Mouse (Mus musculus) thymus, postnatal 10 days (tissue): ENCODE results near the gene Hrh1.

ENCODE experiments used
- DNase-seq, 2 experiments: peaks; one replicate each; pipeline ENCODE4 v3.0.0; 2021; ENCODE audit warnings: low spot score in 2 of 2

The Hrh1 gene

DNA sequence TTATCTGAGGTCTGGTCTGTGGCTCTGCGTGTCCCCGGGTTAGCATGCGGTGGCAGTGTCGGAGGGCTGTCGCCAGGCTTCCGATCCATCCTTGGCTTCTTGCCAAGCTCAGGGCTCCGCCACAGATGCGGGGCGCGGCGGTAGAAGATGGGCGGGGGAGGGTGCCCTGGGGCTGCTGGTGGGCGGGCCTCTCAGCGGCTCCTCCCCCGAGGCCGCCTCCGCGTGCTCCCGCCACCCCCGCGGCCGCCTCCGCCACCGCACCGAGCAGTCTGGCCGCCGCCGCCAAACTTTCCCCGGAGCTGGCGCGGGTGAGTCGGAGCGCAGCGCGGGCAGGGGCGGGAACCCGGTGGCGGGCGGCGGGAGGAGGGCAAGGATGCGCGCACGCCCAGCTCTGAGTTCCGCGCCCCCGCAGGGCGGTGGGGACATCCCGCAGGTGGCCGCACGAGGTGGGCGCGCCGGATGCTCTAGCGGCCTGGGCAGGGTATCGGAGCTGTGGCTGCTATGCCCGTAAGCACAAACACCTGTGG is at the start of gene Hrh1:
Gene Hrh1, plus strand, starts transcription at position 246 of the 527 bp plus-strand sequence.
- peak; percentile 4 to 30 for DNase-seq

DNA sequence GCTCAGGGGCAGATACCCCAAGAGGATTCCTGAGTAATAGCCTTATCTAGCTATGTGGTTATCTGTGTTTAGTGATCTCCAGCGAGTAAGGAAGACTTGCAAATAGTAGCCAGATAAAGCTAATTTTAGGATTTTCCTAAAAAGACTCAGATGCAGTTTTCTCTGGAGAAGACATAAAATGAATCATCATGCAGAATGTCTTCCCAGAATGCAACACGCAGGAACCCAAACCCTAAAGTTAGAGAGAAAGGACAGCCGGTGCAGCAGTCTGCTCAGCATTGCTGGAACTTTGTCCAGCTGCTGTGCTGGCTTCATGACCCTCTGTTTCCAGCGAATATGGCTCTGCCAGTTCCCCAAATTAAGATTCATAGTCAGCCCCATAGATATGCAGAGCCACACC is 43.1 kb upstream of the Hrh1 start:
- no peak for DNase-seq

DNA sequence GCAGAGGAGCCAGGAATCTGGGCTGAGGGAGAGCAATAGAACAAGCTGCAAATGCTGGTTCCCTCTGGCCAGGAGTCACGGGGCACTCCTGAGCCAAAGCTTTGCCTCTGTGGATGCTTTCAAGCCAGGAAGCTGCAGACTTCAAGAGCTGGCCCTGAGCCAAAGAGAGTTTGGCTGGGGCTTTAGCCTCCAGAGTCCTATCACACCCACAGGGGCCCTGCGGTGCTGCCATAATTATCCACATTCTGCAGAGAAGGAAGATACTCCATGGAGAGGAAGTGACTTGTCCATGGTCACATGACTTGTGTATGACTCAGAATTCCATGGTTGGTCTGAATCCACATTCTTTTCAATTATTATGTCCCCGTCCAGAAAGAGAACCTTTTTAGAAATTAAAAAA is 39.6 kb upstream of the Hrh1 start:
- no peak for DNase-seq

DNA sequence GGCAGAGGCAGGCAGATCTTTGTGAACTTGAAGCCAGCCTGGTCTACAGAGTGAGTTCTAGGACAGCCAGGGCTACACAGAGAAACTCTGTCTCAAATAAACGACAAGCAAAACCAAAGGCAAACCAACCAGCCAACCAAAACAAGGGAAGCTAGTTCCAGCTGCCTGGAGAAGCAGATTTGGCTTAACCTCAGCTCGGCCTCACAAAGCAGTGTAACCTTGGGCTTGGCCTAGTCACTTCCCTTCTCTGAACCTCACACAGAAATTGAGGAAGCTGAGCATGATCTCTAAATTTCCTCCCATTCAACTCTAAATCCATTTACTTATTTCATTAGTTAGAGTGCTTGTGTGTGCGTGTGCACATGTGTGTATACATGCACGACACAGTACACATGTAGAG is 35.4 kb upstream of the Hrh1 start:
- no peak for DNase-seq

DNA sequence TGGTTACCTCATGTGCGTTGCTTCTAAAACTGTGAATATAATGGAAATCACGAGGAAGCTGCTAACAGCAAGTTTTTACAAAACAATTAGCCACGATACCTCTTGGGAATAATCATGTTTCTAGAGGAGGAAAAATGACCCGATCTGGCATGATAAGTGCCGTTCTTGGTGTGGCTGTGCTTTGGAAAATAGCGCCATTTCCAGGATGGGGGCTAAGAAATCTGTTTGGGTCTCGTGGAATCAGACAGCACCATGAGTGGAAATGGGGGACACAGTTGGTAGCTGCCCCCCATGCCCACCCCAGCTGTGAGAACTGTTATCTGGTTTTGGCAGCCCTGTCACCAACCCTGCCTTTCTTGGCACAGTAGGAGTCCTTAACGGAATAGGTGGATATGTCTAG is 34.0 kb upstream of the Hrh1 start:
- DNase-seq = no peak

DNA sequence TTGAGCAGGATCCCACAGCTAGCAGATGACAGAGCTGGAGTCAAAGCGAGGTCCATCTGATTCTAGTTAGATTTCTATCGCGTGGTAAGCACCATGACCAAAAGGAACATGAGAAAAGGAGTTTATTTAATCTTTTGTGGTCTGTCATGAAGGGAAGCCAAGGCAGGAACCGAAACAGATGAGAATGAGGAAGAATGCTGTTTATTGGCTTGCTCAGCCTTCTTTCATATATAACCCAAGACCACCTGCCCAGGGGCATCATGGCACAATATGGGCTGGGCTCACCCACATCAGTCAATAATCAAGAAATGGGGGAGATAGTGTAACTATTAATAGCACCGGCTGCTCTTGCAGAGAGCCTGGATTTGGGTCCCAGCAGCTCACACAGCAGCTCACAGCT is 33.0 kb upstream of the Hrh1 start:
- no peak for DNase-seq

DNA sequence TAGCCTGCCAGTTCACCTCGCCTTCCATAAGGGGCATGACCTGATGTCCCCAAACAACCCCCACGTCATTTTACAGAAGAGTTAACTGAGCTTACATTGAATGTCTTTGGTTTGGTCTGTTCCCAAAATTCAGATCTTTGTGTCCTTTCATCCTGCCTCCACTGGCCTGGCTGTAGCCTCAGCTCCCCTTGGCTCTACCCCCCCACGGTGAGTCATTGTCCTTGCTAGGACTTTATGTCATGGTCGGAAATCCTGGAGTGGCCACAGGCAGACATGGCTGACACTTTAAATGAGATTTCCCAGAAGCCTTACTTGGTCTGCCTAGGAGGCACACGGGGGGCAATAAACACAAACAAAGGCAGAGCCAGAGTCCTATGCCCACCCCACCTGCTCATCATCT is 31.5 kb upstream of the Hrh1 start:
- no peak for DNase-seq

DNA sequence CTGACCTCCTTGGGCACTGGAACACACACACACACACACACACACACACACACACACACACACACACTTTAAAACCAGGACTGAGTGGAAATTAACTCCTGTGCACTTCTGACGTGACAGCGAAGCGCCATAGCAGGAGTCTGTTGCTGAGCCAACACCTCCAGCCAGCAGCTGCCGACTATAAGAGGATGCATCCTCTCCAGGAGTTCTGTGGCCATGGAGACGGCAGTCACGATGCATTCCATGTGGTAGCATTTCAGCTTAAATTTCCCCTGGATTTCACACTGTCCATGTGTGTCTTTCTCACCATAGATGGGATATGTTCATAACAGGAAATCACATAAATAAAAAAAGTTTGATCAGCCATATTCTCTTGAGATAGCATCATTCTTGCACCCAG is 30.1 kb upstream of the Hrh1 start:
- DNase-seq = no peak

DNA sequence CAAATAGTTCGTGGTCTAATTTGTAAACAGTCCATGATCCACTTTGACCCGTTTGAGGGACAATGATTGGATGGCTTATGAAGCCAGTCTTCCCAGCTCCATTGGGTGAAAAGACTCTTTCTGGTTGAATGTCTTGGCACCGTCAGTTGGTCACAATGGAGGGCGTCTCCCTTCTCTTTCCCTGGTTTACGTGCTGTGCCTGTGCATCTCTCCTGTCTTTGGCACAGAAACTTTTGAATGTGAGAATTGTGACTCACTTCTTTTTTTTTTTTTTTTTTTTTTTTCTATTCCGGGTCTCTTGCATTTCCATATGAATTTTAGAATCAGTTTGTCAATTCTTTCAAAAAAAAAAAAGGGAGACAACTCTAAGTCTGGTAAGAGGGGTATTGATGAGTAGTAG is 29.5 kb upstream of the Hrh1 start:
- DNase-seq = no peak

DNA sequence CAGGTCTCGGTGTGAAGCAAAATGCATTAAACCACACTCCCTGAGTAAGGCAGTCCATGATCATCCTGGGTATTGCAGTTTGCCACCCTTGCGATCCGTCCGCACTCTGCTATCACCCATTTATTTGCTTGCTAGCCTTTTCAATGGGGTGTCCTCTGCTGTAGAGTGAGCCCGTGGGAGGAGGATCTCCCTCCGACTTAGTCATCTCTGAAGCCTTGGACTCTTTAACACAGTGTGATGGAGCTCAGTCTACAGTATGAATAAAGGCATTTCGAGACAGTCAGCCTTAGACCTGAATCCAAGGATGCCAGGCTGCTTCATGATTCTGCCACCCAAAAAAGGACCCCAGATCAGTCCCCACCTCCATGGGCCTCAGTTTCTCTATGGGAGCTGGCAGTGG is 25.0 kb upstream of the Hrh1 start:
- DNase-seq = no peak

DNA sequence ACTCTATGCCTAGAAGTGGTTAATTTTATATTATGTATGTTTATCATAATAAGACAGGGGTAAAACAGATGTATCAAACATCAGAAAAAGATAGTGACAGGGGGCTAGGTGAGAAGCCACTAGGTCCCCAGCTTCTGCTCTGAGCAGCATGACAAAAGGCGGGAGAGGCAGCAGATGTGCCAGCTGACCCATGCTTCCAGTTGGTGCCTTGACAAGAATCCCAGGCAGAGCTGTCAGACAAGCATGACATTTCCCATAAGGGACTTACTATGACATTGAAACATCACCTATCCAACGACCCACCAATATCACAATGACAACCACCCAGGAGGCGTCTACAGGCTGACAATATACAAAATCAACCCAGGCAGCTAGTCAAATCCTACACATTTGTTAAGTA is 16.9 kb upstream of the Hrh1 start:
- no peak for DNase-seq

DNA sequence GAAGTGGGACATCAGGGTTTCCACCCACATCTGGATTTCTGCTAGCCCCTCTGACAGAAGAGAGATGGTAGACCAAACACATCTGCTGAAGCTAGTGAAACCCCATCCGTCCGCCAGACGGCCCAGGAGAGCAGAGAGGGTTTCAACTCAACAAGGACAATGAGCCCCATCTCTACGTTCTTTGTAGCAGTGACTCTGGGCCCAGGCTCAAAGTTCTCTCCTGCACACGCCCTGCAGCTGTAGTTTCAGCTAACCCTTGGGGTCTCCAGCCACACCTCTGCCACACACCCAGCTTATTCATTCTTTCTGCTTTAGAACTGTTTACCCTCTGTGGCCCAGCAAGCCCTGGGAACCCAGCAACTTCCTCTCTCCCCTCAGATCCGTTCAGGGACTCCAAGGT is 10.4 kb upstream of the Hrh1 start:
- no peak for DNase-seq

DNA sequence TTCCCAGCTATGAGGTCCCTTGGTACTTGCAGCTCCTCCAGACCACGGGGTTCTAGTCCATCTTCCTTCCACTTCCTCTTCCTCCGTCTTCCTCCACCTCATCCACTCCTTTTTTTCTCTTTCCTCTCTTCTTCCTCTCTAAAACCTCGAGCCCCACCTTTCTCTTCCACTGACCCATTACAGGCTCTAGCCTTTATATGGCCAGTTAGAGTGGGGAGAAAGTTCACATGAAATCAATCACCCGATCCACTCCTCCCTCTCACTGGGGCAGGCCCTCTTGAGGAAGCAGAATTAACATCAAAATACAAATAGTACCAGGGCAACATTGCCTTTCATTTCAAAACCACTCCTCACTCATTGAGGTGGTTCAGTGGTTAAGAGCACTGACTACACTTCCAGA is 9.9 kb upstream of the Hrh1 start:
- DNase-seq = no peak

DNA sequence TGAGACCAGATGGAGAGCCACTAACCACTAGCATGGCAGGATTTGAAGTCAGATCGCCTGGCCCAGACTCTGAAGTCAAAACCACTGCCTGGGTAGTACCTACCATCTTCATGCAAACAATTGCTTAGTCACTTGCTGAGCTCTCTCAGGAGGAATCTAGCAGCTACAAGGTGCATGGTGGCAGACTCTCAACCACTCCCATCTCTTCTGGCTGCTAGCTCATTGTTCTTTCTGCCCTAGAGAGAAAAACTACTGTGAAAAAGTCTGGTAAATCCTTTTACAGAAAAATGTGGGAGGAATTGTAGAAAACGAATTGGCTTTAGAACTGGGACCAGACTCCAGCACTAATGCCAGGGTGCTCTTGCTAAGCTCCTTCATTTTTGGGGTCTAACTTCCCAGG is 7.6 kb upstream of the Hrh1 start:
- DNase-seq = no peak

DNA sequence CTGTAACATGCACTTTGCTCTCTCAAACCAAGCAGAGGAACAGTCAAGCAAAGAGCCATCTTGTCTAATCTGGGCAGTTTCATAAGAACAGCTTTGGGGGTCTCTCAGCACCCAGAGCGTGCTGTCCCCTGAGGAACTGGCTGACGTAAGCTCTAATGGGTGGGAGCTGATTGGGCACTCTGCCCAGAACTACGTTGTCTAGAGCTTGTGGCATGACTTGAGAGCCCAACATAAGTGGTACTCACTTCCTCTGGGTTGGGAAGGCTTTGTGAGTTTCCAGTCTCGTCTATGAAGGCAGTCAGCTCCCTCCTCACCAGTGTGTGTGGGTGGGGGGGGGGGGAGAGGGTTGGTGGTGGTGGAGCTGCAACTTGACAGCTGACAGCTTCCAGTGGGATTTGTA is 2.8 kb upstream of the Hrh1 start:
- DNase-seq = no peak

DNA sequence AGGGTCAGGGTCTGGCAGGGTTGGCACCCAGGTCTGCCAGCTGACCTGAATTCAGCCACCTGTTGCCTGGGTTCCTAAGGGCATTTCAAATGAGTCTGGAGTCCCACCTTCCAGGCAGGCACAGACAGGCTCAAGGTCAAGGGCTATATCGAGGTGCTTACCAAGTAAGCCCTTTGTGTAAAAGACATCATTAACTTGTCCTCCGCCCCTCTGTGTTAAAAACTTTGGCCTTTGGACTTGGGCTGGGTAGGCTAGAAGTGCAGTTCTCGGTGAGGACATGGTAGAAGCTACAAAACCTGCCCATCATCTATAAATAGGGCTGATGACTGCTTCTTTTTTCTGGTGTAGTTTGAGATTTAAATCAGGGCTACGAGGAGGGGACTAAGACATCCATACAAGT is 1.1 kb upstream of the Hrh1 start:
- no peak for DNase-seq

DNA sequence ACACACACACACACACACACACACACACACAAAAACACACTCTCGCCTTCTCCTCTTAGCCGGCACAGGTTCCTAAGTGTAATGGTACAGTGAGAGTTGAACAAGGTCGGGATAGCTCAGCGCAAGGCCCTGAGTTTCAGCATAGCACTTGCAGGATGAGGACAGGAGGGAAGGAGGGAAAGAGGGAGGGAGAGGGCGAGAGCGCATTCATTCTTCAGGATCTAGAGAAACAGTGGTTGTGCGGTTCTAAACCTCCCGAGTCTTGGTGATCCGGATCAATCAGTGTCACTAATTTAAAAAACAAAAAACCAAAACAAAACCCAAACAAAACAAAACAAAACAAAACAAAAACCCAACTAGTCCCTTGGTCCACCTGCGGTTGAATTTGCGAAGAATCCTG is 456 bp upstream of the Hrh1 start:
- no peak for DNase-seq

DNA sequence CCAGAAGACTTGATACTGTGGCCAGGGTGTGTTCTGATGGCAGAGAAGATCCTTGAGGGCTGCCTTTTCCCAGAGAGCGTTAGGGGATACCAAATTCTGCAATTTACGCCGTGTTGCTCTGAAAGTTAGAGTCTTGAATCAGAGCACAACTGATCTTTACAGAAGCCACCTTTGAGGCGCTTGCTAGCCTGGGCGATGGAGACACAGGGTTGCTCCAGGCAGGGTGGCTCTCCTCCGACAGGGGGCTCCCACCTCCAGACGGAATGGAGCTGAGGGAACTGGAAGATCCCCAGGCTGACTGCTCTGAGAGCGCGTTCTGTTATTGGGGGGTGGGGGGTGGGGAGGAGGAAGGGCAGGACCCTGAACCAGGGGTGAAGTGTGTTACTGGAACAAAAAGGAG is 890 bp downstream of the Hrh1 start:
- DNase-seq = peak in 1 of 2 experiments; percentile 12

DNA sequence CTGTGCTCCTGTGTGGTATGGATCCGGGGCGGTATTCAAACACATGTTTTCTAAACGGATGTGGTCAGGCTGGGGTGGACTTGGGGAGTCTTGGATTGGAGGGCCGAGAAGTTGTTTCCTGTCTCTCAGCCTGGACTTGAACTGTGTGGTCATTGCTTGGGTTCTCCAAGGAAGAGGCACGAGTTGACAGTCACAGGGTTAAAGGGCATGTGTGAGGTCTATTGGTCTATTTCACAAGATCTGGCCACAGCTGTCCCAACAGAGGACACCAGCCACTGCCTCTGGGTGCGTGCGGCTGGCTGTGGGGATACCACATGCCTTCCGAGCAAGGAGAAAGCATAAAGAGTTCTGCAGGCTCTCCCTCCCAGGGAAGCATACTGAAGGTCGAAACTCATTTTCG is 2.7 kb downstream of the Hrh1 start:
- no peak for DNase-seq

DNA sequence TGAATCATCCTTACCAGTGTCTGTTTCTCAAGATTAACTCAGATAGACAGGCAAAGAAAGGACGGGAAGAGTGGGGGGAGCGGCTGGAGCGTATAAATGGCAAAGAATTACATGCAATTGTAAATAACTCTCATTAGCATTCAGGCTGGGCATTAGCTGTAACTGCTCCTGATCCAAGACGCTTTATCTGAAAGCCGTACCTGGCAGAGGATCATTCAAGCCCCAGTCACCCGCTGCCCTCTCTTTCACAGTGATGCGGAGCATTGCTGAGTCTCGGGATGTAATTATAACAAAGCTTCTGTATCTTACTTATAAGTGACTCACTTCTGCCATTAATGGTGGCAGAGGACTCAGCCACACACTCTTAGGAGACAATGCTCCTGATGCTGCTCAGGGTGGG is 3.1 kb downstream of the Hrh1 start:
- DNase-seq = no peak

DNA sequence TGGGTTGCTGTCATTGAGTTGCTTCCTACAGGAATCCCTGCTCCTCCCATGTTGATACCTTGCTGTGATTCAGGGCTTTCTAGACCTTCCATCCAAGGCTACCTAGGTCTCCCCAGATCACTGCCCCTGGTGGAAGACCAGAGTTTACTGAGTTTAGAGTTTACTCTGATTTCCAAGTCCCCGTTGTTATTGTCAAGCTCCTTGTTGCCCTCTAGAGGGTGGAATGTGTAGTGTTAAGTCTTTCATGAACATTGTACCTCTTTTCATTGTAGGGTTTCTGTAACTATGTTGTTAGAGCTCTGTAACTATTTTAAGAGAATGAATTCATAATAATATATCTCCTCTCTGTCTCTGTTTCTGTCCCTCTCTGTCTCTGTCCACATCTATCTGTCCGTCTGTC is 4.4 kb downstream of the Hrh1 start:
- DNase-seq = no peak

DNA sequence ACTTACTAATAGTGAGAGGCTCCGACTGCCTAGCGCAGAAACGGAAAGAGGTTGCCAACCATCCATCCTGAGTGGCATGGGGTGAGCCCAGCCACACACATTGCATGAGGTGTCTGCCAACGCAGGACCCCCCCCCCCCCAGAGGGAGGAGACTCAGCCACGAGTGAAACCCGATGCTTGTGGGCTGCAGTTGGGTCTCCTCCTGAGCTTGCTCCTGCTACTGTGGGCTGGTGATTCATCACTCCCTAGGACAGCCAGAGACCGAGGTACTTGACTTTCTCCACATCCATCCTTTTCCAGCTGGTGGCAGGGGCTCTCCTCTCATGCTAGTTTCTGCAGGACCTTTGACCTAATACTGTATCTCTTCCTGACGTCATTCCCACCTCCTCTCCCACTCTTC is 5.9 kb downstream of the Hrh1 start:
- DNase-seq = no peak

DNA sequence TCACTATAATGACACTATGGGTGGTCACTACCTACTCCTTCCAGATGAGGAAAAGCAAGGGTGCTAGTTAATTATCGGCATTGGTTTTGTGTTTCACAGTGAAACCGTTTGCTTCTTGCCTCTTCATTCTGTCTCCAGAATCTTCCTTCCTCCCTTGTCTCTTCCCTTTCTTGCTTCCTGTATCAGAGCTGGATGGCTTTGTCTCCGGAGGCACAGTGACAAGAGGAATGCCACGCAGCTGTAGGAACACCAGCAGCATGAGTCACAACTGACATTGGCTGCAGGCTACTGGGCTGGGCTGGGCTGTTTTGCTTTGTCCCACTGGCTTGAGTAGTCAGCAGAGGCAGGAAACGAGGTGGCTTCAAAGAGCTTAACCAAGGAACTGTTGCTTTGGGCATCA is 6.4 kb downstream of the Hrh1 start:
- no peak for DNase-seq

DNA sequence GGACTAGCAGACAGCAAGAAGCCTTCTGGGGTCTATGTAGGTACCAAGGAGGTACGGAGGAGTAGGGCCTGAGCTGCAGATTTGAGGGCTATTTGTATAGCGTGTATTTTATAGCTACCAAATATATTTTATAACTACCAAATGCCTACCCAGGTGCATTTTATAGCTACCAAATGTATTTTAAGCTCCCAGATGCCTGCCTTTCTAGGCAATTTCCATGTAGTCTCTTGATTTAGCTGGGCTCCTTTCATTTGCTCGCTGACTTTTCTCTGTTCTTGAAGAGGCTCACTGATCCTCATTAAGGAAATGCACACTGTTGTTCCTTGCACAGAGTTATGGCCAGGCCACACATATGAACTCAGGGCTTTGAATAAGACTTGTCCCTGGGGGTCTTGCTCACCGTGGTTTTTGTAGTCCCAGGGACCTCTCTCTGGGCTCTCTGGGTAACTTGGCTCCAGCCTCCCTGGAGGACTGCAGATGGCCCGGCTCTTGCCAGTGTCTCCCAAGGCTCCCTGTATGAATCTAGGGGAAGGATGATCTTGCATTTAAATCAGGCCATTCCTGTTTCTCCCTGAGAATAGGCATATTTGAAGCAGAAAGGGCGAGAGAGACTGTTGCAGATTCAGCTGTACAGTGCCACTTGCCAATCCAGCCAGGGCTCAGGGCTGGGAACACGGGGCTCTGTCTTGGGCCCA is 7.2 kb downstream of the Hrh1 start:
- DNase-seq = no peak
